Mouse (Mus musculus) ovary, postnatal 14 days (tissue): ENCODE measurements around the gene Olfr530.

Source experiments
- DNase-seq: peaks from one replicate; pipeline ENCODE4 v3.0.0; 2022; ENCODE audit warnings: low spot score

The Olfr530 gene

GRCm38 (mm10) chr7:140376231-140376630 lies at the start of gene Olfr530:
Olfr530 (minus strand) TSS chr7:140376331.
- no peak for DNase-seq

- DNase-seq: no peak
These were observed 45.4 kb upstream of the Olfr530 start, which contains the start of gene Olfr532 for GRCm38 (mm10) chr7:140421539-140421938. Olfr532 (minus strand) TSS chr7:140421639.

- no peak for DNase-seq
These were observed 26.7 kb upstream of the Olfr530 start, which contains the start of gene Olfr531 for GRCm38 (mm10) chr7:140402818-140403217. Olfr531 (minus strand) TSS chr7:140402918.

GRCm38 (mm10) chr7:140376911-140377310 lies 780 bp upstream of the Olfr530 start:
- no peak for DNase-seq

GRCm38 (mm10) chr7:140374300-140374699 lies 1.8 kb downstream of the Olfr530 start:
- no peak for DNase-seq

GRCm38 (mm10) chr7:140361571-140361970 lies 14.6 kb downstream of the Olfr530 start, which contains the start of gene Olfr60:
Olfr60 (minus strand) TSS chr7:140361671.
- no peak for DNase-seq

GRCm38 (mm10) chr7:140333717-140334116 lies 42.4 kb downstream of the Olfr530 start, which contains the start of gene Olfr527:
Olfr527 (plus strand) TSS chr7:140334017.
- DNase-seq: no peak

GRCm38 (mm10) chr7:140329766-140330304 lies 46.3 kb downstream of the Olfr530 start:
- DNase-seq: no peak
